Mouse (Mus musculus) spleen, adult 12 weeks (tissue): ENCODE results near the gene Sdccag8.

Experiments
- DNase-seq: peaks from one replicate; pipeline ENCODE4 v3.0.0; 2022; ENCODE audit warnings: low spot score

Sdccag8 gene

GRCm38 (mm10) chr1:176943126-176943525, 128.7 kb downstream of the Sdccag8 start:
- DNase-seq = no peak

- DNase-seq = no peak
Measured at GRCm38 (mm10) chr1:176943987-176944386, 129.5 kb downstream of the Sdccag8 start.

- no peak for DNase-seq
Measured at GRCm38 (mm10) chr1:176944458-176945174, 130.2 kb downstream of the Sdccag8 start.

GRCm38 (mm10) chr1:176945175-176945540, 130.7 kb downstream of the Sdccag8 start:
- no peak for DNase-seq

- no peak for DNase-seq
Measured at GRCm38 (mm10) chr1:176946031-176946795, 131.8 kb downstream of the Sdccag8 start.

GRCm38 (mm10) chr1:176946796-176947181, 132.3 kb downstream of the Sdccag8 start:
- DNase-seq = no peak

- DNase-seq = no peak
Measured at GRCm38 (mm10) chr1:176948861-176949260, 134.4 kb downstream of the Sdccag8 start.

GRCm38 (mm10) chr1:176949320-176949719, 134.9 kb downstream of the Sdccag8 start:
- DNase-seq = no peak

GRCm38 (mm10) chr1:176950061-176950460, 135.6 kb downstream of the Sdccag8 start:
- no peak for DNase-seq

- no peak for DNase-seq
Measured at GRCm38 (mm10) chr1:176951836-176952235, 137.4 kb downstream of the Sdccag8 start.

GRCm38 (mm10) chr1:176958311-176958710, 143.9 kb downstream of the Sdccag8 start:
- no peak for DNase-seq

- DNase-seq = no peak
Measured at GRCm38 (mm10) chr1:176961716-176962115, 147.3 kb downstream of the Sdccag8 start.

- DNase-seq = no peak
Measured at GRCm38 (mm10) chr1:176962894-176963293, 148.4 kb downstream of the Sdccag8 start.

- DNase-seq = no peak
Measured at GRCm38 (mm10) chr1:176967299-176967698, 152.8 kb downstream of the Sdccag8 start.

- no peak for DNase-seq
Measured at GRCm38 (mm10) chr1:176970635-176971478, 156.4 kb downstream of the Sdccag8 start.

GRCm38 (mm10) chr1:176971479-176971797, 157.0 kb downstream of the Sdccag8 start:
- no peak for DNase-seq

- DNase-seq = no peak
Measured at GRCm38 (mm10) chr1:176973356-176974088, 159.1 kb downstream of the Sdccag8 start.

GRCm38 (mm10) chr1:176979235-176979634, 164.8 kb downstream of the Sdccag8 start:
- no peak for DNase-seq

- no peak for DNase-seq
Measured at GRCm38 (mm10) chr1:176980140-176980539, 165.7 kb downstream of the Sdccag8 start.

GRCm38 (mm10) chr1:176980801-176981400, 166.4 kb downstream of the Sdccag8 start:
- DNase-seq = no peak

GRCm38 (mm10) chr1:176981511-176981910, 167.1 kb downstream of the Sdccag8 start:
- no peak for DNase-seq

GRCm38 (mm10) chr1:176982671-176983070, 168.2 kb downstream of the Sdccag8 start:
- DNase-seq = no peak
